Mouse (Mus musculus) spleen, postnatal 4 days (tissue): Measurements from ENCODE around the gene Ccl6.

Source experiments
- DNase-seq, 2 experiments: peaks; one replicate each; pipeline ENCODE4 v3.0.0; 2022; ENCODE audit warnings: low spot score in 2 of 2

Ccl6 gene

DNA sequence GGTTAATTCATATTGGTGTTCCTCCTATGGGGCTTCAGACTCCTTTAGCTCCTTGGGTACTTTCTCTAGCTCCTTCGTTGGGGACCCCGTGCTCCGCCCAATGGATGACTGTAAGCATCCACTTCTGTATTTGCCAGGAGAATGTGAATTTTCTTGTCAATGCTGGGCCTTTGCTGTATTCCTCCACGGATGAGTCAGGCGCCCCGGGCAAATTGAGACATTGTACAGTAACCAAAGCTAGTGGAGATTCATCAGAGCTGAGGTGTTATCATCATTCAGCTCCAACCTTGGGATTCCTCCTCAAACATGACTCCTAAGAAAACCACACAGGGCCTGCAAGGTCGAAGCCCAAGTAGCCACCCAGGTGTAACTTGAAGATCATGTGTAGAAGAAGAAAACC, 4.9 kb upstream of the Ccl6 start:
- DNase-seq, result no peak

DNA sequence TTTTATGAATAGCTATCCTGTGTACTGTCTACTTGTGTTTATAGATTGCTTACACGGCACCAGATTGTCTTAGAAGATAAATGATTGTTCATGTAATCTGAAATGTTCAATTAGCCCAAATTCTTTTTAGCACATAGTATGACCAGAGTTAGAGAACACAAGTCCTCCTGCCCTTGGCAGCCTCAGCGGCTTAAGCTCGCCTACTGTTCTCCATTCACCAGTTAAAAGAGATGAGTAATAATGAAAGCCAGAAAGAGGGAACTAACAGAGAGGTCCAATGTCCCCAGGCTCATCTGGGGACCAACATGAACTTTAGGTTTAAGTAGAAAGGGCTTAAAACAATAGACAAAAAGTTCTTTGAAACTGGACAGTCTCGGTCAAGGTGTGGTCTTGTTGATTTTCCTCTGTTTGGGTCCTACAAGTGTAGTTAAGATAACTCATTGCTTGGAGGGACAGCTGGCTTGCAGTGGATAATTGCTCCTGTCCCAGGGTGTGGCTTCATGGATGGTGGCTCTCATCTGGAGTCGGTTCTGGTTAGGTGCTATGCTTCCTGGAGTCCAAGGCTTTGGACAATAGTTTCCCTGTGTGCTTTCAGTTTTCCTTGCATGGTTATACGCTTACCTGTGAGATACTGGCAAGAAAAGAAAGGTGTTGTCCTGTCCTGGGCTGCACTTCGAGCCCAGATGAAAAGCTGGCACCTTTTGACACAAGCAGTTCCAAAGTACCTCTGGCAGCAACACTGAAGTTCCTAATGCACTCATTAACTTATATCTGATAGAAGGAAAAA, 3.0 kb upstream of the Ccl6 start:
- no peak for DNase-seq

DNA sequence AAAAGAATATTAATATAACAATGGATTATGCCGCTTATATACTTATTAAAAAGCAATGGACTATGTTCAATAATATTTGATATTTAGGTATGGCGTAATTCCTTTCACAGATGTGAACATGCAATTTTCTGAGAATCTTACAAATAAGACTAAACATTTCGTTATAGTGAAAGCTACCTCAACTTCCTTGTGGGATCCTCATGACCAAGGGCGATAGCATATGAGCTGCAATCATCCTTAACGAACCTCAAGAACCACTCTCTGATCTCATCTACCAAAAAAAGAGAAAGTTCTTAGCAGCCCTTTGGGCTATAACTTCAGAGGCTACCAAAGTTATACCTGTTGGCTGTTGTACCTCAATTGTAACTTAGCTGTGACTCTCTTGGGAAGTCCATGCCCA, 566 bp upstream of the Ccl6 start:
- DNase-seq, result no peak

DNA sequence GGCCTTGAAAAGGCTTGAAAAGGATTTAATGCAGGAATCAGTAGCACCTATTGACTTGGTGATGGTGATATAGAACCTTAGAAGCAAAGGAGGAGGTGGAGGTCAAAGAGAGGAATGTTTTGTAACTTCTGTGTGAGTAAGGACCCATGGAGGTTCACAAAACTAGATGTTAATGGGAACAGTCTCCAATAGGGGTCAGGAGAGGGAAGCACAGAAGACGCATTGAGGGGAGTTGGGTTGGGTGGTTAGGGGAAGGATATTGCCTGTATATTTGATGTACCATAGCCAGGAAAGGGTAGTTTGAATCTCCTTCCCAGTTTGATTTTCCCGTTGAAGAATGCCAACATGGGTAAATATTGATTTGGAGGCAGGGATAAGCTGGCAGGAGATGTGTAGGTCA, 8.7 kb downstream of the Ccl6 start:
- DNase-seq, result no peak

DNA sequence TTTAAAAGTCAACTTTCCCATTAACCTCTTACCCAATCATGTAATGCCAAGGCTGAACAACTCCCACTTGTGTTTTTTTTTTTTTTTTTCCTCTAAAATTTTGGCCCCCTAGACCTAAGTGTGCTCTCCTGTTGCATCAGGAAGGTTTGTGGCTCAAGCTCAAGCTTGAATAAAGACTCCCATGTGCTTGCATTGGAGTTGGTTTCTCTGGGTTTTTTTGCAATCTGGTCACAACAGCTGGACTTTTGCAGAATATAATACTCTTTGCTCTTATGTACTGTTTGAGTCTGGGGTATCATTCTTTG, 9.5 kb downstream of the Ccl6 start:
- DNase-seq, result no peak

DNA sequence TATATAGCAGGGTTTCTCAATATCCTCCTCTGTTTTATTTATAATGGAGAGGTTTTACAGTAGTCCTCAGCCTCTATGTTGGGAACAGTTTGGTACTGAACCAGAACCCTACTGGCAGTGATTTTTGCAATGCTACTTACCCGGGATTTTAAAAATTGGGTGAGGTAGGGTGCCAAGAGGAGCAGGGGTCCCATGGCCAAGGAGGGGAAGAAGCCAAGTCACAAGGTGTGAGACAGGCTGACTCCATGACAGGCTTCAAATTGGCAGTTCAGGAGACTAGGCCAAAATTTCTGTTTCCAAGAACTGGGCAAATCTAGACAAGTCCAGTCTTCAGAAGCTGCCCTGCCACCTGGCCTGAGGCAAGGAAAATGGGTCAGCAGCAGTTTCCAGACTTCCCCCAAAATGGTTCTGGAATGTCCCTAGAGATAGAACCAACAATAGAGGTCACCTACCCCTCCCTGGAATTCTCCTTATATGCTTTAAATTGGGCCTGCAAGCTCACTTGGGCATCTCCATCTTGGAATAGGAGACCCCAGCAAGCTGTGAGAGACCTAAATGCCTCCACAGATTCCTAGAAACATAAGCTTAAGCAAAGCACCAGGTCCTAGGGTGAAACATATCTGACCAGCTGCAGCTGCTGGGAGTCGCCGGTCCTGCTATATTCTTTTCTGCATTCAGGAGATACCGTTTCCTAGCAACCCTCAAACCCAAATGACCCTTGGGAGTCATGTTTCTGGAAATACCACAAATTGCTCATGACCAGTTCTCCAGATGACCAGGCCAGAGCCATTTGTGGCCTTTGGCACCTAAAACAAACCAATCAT, 10.0 kb downstream of the Ccl6 start:
- DNase-seq, result no peak

DNA sequence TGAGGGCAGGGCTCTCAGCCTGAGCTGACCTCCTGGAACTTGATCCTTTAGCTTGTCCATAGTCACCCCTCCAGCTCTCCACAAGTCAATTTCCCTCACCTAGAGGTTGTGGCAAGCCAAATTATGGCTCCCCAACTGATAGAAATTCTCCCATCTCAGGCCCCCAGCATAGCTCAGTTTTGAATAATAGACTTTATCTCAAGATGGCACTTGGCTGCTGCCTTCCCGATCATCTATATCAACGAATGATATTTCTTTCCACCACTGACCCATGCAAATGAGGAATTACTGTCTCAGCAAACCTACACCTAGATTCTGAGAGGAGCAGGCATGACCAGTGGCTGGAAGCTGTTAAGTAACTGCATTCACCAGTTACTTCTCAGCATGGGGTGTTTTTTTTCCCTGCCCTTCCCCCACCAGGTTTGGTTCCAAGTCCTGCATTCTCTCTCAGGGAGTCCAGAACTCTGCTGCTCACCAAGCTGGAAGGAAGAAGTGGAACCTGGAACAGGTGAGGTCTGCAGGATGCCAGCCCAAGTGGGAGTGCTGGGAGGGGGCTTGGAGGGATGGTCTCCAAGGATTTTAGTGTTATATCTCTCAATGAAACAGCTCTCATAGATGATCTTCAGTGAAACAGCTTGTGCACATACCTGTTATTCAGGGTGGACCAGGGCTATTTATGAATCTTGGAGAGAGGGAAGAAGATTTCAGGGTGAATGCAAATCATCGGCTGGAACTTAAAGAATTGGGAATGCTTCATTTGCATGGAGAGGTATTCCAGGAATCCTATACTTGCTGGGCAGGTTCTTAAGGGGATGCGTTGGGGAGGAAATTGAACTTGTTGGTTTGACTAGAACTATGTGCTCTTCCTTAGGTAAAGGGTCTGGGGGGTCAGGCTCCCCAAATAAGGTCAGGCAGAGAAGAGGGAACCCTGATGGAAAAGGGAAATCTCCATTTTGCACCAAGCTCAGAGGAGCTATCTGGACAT, 11.0 kb downstream of the Ccl6 start:
- DNase-seq, result no peak

DNA sequence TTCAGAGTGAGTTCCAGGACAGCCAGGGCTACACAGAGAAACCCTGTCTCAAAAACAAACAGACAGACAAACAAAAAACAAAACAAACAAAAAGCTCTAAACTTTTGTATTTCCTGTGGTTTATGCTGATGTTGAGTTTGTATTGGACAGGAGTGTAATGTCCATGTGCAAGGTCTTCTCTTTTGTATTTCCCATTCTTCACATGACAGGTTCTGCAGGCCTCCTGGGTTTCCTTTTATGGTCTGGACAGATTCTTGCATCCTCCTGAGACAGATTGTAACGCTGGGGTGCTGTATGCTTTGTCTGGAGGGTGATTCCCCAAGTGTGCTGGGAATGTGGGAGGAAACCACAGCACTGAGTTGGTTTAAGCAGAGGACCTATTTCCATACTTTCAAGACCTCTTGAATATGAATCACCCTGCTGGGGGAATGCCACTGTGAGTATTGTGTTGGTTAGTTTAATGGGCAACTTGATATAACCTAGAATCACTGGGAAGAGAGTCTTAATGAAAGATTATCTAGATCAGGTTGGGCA, 12.1 kb downstream of the Ccl6 start:
- no peak for DNase-seq

DNA sequence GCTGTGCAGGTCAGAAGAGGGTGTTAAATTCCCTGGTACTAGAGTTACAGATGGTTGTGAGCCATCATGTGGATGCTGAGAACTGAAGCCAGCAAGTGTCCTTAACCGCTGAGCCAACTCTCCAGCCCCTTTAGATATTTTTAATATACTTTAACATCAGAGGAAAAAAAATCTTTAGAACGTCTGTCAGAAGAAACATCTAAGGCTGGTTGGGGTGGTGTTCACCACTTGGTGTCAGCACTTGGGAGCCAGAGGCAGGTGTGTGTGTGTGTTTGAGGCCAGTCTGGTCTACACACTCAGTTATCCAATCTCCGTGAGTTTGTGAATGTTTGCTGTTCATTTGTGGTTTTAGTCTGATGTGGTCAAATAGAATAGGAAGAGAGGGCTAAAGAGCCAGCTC, 13.9 kb downstream of the Ccl6 start:
- DNase-seq, result no peak

DNA sequence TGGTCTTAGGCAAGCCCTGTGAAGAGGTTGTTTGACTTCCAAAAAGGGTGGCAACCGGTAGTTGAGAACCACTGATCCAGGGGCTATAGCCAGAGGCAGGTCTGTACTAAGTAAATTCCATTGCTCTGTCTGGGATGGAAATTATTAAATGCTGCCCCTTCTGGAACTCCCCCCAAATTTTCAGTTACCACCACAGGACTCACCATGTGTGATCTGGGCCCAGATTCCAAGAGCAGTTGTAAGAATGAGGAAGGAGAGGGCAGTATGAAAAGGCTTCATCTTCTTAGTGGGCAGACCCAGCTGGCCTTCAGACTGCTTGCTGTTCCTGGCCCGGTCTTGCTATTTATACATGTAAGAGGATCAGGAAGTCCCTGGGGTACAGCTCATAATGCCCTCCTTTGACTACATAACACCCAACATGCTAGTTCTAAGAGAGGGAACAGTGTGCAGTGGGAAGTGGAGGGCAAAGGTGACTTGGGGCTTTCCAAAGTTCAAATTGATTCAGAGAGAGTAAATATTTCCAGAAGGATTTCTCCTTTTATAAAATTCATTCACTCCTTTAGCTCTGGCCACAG, 14.6 kb downstream of the Ccl6 start, which contains the start of gene Ccl9:
TSS of gene Ccl9 (minus strand) at position 451 of the 575 bp plus-strand sequence.
- no peak for DNase-seq

DNA sequence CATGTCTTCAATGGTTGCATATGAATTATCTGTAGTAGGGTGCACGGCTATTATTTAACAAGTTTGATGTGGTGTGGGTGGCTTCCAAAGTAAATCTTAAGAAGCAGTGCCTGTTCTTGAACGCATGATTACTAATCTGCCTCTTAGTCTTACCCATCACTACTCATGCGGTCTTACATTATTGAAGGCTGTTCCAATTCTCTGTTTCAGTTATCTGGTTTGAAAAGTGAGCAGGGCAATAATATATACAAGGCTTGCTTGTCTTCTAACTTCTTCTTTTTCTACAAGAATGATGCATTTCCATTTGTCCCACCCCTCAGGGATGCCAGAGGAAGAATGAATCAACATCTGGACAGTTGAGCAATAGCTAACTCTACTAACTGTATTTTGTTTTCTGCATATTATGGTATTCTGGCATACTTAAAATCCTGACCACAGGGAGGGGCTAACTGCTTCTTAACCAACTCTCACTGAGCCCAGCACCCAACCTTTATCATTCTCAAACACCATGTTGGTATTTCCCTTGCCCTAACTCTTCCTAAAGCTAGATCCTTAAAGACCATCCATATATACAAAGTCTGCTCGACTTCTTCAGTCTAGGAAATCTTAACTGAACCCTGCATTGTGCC, 15.8 kb downstream of the Ccl6 start:
- no peak for DNase-seq

DNA sequence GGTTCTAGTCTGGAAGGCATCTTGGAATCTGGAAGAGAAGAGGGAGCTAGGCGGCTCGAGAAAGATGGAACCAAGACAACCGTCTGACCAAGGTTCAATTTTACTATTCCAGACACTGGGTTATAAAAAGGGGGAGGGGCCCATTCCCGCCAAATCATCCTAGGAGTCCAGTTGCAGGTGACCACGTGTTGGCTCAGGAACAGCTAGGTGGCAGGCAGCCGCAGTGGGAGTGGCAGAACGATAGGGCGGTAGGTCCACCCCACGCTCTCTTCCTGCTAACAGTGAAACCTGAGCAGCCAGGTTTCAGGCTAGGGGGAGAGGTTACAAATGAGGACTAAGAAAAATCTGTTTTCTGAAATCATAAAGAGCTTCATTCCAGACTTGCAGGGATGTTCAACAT, 20.1 kb downstream of the Ccl6 start:
- DNase-seq, result no peak

DNA sequence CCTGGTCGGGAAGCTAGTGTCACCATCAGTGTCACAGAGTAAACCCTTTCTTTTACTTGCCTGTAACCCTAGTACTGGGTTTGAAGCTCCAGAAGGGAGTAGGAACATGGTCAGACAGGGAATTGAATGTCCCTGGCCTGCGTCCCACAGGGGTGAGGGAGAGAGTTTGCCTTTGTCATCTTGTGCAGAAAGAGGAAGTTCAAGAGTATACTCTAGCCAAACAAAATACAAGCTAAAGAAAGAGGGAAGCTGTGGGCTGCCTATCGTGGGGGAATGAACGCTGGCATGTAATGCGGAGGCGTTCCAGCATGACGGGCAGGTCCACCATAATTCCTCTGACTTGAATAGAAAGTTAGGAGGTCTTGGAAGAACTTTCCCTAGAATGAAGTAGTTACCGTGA, 20.7 kb downstream of the Ccl6 start:
- no peak for DNase-seq

DNA sequence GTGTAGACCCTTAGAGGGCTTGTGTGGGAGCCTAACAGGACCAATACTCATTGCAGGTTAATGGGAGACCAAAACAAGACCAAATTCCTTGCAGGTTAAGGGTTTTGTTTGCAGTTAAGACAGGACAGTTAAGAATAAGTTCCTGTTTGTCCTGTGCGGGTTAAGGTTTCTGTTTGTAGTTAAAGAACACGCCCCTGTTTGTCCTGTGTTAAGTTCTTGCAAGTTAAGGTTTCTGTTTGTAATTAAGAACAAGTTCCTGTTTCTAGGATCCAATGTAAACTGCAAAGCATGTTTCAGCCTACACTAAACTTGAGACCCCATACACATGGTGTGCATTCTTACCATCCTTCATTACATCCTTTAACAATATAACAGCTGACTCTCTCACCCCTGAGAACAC, 22.7 kb downstream of the Ccl6 start:
- DNase-seq, result no peak

DNA sequence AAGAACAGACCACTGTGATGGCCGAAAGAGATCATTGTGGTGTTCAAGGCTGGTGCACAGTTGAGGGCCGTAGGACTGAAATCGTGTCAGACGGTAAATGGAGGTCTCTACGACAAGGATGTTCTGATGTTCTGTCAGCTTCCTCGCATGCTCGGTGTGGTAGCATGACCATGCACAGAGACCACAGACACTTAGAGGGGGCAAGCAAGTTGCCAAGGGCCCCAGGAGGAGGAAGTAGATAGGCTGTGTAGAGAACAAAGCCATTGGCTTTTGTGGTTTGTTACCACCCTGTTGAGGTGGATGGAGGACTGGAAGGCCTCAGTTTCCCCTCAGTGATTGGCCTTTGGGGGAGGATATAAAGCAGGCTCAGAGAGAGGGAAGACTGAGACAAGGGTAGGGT, 23.6 kb downstream of the Ccl6 start:
- no peak for DNase-seq

DNA sequence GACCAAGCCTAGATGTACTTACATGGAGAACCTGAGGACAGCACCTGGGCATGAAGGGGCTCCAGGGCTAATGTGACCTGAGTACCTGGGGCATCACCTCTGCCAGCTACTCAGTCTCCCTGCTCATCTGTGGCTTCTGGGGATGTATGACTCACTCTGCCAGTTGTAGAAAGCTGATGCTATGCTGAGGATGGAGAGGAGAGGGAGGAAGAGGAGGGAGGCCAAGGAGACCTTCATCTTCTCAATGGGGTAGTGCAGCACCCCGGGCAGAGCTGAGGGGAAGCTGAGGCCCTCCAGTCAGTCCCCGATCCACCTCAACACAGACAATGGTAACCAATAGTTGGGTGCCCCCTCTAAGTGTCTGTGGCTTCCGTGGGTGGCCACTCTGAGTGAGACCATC, 24.1 kb downstream of the Ccl6 start:
- DNase-seq, result no peak

DNA sequence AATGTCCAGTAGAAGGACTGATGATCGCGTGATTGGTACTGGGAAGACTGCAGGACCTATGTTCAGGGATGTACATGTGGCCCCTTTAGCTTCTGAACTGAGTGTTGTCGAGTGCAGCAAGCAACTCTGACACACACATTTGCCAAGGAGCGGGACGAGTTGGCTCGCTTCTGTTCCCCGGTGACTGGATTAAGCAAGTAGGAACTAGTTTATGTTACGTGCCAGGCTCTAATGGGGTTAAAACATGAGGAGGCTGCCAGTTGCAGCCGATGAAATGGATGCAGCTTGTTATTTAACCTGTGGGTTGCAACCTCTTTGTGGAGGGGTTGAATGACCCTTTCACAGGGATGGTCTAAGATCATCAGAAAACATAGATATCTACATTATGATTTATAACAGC, 24.8 kb downstream of the Ccl6 start:
- no peak for DNase-seq

DNA sequence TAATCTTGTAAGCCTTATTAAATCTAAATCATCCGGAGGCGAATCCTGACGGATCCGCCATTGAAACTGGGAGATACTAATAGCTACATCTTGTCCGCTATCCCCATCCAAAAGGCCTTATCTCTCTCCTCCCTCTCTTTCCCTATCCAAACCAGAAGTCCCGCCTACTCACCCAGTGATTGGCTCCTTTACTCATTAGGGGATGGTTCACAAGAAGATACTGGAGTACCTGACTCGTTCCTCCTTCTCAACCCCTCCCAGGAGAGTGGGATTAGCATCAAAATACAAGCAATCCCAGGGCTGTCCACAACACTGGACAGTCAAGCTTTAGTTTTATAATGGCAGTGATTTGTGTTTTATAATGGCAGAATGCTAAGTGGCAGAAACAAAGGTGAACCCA, 25.6 kb downstream of the Ccl6 start:
- DNase-seq, result no peak

DNA sequence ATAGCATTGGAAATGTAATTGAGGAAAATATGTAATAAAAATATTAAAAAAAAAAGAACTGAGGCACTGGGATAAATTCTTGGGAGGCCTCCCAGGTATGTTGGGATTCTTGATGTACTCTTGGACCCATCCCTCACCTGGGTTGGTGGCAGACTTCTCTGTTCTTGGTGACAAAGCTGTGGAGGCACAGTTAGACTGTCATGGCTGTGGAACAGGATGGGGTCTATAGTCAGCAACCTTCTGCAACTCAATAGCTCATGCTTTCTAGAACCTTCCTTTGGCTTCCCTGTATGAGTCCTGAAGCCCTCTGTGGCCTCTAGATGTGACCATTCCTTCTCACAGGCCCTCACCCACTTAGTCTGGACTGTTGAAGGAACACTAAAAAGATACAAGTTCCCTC, 26.3 kb downstream of the Ccl6 start:
- no peak for DNase-seq

DNA sequence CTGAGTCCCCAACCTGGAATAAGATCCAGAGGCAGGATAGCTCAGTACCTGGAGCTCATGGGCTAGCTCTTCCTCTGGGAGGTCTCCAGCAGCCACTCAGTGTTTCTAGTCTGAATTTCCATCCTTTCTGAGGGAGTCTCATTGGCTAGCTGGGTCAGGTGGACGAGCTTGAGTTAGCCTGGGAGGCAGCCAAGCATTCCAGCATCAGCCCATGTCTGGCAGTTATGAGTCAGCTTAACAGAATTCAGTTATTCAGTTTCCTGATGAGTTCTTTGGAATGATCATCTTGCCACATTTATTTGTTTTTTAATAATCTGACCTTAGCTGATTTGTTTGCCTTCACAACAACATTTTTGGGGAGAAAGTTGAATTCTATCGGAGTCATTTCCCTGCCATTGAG, 29.1 kb downstream of the Ccl6 start:
- DNase-seq, result no peak

DNA sequence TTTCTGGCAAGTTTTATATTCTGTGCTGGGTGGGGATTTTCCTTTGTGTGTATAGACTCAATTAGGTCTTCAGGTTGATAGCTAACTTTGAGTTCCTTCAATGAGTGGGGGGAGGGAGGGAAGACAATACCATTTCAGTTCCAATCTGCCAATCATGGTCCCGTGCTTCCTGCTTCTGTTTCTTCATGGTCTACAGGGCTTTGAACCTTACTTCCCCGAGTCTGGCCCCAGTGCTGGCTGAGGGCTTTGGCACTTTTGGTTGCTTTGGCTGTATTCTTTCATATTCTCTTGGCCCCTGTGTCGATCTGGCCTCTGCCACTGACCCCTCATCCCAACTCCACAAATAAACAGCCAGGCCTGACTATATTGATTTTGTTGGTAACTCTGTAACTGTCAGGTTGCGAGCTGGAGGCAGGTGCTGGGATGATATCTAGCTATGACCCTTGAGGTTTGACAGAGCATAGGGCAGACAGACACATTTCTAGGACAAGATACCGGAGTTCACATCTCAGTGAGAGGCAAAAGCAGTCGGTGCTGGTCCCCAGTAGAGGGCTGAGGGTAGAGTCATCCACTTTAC, 30.5 kb downstream of the Ccl6 start:
- no peak for DNase-seq
